Mouse (Mus musculus) T-helper 17 cell (primary cell): ENCODE measurements around the gene Skor1.

Source experiments
- in situ Hi-C, 2 experiments: fragments of 300-600 bp; cut with MboI, MseI; formaldehyde crosslinking; loops; 1 replicate in 1 of 2; 2 replicates in 1 of 2; pipeline ENCODE4 v1.15.1; 2025; ENCODE audit warnings: high pct_unique_total_duplicates in 2 of 2

Skor1 gene

DNA sequence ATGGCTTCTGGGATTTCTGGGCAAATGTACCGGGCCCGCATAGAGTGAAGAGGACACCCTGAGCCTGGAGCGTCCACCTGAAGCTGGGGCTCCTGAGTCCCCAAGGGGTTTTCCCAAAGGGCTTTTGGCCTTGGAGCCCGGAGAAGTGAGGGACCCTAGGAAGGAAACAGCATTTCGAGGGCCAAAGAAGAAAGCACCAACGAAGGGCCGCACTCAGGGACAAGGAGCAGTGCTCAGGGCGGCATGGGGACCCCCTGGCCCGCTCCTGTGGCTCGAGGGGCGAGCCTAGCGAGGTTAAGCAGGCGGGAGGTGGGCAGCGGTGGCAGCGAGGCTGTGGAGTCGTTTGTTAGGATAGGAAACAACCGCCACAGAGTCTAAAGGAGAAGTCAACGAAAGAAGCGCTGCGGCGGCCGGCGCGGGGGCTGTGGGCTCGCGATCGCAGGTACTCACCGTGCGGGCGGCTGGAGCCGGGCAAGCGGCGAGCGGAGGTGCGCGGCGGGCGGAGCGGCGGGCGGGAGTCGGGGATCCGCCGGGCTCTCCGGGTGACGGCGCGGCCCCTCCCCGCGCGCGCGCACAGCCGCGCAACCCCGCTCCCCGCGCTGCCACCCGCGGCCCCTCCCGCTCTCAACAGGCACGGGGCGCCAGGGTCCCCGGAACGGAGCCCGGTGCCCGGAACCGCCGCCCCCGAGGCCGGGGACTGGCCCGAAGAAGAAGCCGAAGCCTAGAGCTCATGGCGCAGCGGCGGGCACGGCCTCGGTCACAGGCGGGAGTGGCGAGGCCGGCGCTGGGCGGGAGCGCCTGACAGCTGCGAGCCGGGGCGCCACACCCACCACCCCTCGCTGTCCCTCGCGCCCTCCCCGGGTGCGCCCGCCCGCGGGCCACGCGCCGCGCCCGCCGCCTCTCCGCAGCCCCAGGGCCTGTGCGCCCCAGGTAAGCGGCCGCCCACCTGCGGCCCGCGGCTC lies at the start of gene Skor1:
Skor1 (minus strand) TSS at position 552 of the 962 bp plus-strand sequence.
- in situ Hi-C loops: loop anchor here in 1 of 2 experiments (5.0 kb wide), 1 partner anchor 314 kb away; no protein-coding TSS in a partner anchor

DNA sequence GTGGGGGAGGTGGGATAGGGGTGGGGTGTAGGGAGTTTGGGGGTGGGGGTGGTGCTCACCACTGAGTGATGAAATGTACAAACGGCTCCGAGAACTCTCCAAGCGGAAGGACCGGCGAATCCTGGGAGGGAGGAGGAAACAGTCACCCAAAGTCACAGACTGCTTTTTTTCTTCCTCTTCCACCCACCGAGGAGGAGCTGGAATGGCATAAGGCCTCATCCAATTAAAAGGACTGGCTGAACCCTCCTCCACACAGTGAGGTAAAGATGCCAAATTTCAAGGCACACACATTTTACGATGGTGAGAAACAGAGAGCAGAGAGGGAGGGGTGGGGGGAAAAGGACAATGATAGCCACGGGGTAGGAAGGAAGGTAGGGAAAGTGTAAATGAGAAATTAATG lies 48.5 kb upstream of the Skor1 start:
- in situ Hi-C loops: loop anchor here in 1 of 2 experiments (10.0 kb wide), 1 partner anchor 1808 kb away; no protein-coding TSS in a partner anchor

DNA sequence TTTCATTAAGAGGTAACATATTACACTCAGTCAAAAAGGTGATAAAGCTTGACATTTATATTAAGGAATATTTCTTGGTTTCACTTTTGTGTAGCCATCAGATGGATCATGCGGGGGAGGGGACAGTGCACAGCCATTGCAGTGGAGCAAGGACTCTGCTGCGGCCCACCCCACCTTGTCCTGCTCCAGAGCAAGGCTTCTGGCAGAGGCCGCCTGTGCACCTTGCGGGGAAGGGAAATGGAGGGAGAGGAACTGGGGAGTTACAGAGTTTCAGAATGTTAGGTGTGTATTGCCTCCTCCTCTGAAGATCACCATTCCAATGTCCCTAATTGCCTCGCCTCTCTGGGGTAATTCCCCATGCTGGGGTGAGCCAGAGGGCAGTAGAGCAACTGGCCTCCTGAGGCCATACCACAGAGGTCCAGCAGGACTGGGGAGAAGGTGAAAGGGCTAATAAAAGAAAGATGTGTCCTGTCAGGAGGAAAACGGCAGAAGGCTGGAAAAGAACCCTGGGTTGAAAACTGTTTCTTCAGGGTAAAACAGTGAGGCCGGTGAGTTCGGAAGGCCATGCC lies 47.4 kb upstream of the Skor1 start:
- in situ Hi-C loops: loop anchor here in 1 of 2 experiments (10.0 kb wide), 1 partner anchor 1809 kb away; no protein-coding TSS in a partner anchor

DNA sequence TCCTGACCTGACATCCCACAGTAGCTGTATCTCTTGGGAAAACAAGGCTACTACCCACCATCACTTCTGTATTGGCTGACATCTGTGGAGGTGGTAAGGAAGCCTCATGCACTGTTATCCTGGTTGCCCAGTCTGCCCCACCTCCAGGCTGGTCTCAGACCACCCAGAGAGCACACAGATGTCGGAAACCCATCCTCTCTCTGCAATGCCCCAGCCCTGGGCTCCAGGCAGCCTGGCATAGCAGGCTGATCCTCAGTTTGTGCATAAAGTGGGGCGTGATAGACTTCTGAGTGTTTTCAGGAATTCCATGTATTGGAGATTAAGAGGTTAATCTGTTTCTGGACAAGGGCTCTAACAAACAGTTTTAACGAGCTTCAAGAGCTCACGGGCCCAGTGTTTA lies 46.8 kb upstream of the Skor1 start:
- in situ Hi-C loops: loop anchor here in 1 of 2 experiments (10.0 kb wide), 1 partner anchor 1809 kb away; no protein-coding TSS in a partner anchor

DNA sequence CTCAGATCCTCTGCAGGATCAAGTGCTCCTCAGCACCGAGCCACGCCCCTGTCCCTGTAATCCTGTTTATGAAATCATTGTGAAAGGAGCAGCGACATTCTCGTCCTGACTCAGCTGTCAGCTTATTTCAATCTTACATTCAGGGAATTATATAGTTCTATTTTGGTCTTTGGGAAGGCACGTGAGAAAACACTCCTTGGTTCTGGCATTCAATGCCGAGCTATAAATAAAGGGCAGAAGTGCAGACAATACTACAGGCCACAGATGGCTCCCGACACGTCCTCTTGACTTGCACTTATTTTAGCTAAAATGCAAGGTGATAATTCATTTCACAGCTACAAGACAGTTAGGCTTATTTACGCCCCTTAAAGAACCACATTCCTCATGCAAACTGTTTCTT lies 46.0 kb upstream of the Skor1 start:
- in situ Hi-C loops: loop anchor here in 1 of 2 experiments (10.0 kb wide), 1 partner anchor 1810 kb away; no protein-coding TSS in a partner anchor

DNA sequence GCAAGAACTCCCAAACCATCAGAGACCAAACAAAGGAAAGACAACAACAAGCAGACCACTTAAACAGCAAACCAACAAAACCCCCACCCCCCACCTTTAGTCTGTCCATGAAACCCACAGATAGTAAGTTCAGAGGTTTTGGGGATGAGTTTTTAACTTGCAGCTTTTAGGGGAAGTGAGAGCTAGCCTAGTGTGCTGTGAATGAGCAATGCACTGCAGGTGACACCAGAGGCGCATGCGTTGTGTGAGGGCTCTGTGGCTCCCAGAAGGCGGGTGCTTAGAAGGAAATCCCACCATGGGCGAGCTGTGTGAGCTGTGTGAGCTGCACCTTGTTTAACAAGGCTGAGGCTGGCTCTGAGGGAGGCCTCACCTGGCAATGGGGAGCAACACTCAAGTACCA lies 44.0 kb upstream of the Skor1 start:
- in situ Hi-C loops: loop anchor here in 1 of 2 experiments (10.0 kb wide), 1 partner anchor 1812 kb away; no protein-coding TSS in a partner anchor

DNA sequence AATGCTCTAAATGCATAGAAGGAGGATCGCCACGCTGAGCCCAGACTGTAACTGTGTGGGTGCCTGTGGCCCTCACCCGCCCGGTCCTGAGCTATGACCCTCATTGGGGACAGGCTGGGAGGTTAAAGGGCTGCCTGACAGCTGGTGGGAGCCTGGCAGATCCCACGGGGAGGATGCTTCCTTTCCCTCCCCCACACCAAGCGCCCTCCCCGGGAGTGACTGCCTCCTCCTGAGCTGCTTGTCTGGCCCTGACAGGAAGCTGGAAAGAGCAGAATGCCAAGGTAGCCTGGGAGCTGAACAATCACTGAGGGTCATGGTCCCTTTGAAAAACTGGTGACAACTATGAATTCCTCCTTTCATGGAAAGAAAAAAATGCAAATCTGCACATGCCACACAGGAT lies 38.5 kb upstream of the Skor1 start:
- in situ Hi-C loops: no loop called here

DNA sequence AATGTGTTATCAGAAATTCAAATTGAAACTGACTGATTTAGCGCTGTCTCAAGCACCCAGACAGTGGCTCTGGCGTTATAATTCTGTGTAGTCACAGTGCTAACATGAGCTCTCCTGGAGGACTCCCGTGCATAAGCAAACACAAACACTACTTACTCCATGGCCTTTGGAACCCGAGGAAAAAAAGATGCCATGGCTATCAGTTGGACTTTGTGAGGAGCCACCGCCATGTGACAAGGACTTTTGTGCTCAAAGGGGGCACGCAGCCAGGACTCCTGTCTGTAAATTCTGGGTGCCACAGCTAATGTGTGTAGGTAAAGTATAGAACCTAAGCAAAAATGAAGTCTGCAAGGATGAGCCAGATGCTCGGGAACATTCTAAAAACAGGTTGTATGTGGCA lies 36.5 kb upstream of the Skor1 start:
- in situ Hi-C loops: no loop called here

DNA sequence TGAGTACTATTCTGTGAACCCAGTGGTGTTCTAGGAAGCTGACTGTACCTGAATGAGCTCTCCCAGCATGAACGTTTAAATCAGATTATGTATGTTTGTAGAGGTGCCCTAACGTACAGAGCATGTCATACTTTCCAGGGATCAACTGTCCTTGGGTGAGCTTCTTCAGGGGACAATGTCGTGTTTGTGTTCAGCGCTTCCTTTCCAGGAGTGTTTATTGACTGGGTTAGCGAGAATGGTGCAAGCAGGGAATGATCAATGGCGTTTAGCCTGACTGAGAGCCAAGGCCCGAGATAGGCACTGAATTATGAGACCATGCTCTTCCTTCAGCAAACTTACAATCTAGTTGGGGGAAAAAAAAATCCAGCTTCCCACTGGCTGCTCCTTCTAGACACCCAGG lies 35.1 kb upstream of the Skor1 start:
- in situ Hi-C loops: no loop called here

DNA sequence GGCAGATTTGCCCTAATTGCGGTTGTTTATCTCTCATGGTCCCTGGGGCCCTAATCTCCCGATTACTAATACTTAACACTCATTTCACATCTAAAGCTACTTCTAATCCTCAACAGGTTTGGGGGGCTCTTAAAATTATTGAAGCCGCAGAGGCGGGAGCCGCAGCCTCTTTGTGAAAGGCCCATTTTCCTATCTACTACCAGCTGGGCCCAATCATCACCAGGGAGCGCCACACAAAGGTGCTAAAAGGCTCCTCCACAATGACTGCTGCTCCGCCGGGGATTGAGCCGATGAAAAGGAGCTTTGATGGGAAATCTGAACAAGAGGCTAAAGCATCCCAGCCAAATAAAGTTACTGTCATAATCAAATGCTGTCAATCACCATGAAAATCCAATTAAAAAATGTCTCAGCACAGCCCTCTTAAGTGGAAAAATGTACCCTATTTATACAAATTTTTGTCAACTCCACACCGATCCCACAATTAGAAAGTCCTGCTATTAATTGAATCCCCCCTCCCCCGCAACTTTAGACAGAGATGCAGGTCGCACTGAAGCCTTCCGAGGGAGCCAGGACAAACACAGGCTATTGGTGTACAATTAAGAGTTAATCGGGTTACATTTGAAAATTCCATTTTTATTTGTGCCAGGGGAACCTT lies 33.7 kb upstream of the Skor1 start:
- in situ Hi-C loops: no loop called here

DNA sequence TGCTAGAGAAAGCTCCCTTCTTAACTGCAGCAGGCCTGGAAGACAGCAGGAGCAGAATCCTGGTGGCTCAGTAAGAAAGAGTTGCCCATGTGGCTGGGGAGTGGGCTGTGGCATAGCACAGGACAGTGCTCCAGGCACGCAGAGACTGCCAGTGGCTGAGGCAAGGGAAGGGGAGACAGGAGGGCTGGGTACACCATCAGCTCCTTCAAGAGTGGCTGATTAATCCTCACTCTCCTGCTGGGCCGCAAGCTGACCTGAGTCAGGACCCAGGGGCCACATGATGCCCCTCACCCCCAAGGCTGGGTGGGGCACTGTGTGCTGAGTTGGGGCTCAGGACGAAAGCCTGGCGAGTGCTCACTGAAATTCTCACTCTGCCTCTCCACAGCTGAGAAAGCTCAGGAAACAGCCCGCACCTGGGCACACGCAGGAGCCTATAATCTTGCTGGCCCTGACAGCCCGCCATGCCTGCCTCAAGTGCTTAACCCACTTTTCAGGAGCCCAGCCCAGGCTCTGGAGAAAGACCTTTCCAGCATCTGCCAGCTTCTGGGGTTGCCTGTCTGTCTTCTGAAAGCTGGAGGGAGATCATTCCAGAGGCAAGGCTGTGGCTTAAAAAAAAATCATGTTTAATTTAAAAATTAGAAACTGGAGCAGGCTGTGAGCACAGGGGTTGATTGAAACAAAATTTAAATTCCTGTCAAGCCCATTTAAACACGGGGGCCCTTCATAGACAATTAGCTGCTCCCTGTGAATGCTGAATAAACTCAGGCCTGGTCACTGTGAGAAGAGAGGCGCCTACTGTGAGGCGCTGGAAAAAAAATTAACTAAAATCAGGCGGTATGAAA lies 32.8 kb upstream of the Skor1 start:
- in situ Hi-C loops: no loop called here

DNA sequence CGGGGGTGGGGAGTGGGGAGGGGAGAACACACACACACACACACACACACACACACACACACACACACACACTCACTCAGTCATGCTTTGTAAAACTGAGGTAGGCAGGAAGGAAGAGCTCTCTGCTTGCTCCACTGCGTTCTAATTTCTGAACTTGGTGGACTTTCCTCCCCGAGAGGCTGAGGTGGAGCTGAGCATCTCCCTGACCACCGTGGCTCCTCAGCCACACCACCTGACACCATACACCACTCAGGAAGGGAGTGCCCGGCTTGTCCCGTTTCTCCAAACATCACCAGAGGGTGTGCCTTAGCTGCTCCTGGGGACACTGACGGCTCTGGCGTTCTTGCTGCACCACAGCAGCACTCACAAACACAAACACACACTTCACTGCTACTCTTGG lies 29.5 kb upstream of the Skor1 start:
- in situ Hi-C loops: no loop called here

DNA sequence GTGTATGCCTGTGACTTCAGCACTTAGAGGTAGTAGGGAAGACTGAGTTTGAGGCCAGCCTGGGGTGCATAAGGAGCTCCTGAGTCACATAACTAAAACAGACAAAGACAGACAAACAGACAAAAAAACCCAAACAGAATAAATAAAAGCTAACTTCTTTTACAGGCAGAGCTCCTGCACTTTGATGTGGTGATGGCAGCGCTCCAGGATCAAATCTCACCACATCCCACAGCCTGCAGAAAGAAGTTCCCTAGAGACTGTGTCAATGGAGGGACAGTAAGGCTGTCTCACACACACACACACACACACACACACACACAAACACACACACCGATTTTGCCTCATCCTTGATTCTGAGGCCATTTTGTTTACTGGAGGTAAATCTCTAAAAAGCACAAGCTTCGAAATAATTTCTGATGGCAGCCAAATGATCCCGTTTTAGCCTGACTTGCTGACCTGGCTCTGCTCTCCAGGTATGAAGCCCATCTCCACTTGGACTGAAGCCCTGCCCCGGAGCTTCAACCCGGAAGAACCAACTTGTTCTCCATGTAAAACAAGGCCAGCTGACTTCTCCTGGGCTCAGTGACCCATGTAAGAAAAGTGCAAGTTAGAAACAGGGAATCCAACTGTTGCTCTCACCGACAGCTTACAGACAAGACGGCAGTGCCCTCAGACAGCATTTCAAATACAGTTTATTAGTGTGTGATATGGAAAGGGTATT lies 25.4 kb upstream of the Skor1 start:
- in situ Hi-C loops: no loop called here

DNA sequence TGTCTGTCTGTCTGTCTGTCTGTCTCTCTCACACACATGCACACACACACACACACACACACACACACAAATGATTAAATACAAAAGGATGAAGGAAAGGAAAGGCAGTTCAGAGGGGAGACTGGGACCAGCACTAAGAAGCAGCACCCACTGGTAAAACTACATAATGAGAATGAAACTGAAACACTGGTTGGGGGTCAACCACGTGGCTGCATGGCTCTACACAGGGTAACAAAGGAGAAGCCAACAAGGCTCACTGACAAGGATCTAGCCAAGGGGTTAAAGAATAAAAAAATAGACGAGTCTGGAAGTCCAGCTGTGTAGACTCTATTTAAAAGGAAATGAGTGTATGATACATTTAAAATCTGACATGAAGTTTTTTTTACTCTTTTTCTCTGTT lies 23.2 kb upstream of the Skor1 start:
- in situ Hi-C loops: no loop called here

DNA sequence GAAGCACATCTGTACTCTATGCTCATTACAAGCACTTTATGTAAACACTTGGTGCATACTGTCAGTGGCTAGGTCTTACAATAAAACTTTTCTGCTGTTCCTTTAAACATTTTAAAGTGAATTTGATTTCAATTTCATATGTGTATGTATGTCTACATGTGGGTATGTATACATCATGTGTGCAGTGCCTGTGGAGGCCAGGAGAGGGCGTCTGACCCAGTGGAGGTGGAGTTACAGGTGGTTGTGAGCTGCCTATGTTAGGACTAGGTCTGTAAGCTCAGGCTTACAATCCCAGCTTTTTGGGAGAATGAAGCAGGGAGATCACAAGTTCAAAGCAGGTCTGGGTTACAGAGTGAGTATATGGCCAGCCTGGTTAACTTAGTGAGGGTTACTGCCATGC lies 20.4 kb upstream of the Skor1 start:
- in situ Hi-C loops: no loop called here

DNA sequence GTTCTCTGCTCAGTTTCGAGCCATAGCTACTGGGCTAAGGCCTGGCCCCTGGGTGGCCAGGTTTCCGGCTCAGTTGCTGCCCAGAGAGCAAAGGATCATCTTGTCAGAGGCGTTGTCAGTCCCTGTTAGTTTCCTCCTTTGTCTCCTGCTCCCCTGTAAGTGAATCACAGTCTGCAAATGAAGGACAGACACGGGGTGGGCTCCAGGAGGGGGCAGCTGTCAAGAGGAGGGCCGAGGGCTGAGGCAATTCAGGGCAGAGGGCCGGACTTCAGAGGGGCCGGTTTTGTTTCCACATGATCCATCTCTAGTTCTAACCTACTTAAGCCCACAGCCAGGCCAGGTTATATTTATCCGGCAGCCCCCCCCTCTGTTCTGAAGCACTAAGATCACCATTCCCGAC lies 16.3 kb upstream of the Skor1 start:
- in situ Hi-C loops: no loop called here

DNA sequence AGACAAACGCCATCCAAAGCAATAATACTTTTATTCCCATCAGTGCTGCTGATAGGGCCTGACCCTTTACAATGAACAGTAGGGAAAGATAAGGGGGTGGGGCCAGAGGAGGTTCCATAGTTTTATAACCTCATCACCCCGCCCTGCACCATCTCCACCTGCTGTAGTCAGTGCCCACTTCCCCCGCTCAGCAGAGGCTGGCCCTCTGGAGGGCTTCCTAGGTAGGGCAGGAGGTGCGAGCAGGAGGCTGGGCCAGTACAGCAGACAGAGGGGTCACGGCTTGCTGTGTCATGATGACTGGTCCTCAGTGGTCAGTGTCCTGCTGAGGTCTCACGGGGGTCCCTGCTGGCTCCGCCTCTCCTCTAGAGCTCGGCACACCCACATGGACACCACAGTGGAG lies 15.0 kb upstream of the Skor1 start:
- in situ Hi-C loops: no loop called here

DNA sequence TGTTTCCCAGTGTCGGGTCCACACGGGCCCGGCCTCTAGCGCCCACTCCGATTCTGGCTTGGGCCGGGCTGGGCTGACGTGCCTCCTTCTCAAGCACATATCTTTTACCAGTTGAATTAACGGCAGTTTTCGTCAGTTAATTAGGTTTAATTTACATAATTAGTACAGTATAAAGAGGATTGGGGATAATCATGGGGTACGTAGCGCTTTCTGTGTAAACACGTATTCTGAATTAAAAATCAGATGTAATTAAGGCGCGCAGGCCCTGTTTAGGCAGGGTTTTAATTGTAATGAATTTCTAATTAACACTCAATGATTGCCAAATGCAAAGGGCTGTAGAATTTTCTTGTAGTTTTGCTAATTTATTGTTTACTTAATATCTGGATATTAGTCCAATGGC lies 3.2 kb upstream of the Skor1 start:
- in situ Hi-C loops: no loop called here

DNA sequence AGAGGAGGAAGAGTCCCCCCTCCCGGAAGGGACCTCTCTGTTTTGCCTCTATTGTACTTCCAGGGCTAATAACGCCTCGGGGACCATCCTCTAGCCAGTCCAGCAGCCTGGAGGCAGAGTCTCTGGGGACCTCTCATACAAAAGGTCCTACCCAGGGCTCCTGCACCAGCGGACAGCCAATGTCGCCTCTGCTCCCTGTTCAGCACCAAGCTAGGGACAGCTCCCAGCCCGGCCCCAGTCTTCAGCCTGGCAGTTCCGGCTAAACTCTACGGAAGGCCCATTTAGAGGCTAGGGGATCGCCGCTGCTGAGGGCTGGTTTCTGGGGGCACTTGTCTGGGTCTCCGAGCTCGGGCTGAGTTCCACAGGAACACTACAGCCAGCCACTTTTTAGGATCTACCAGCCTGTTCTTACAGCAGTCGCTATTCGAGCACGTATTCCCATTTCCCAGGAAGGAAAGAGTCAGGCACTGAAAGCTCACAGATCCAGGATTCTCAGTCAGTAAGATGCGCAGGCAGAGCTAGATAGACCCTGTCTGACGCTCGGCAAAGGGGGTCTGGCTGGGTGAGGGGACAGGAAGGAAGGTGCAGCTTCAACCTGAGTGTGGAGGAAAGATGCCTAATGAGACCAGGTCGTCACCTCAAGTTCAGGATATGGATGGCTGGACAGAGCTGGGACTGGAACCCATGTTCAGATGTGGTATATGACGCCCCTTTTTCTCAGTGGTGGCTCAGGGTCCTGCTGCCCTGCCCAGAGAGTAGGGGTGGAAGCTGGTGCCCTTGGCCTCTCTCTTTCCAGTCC lies 2.5 kb upstream of the Skor1 start:
- in situ Hi-C loops: no loop called here
